Mouse (Mus musculus): Measurements from ENCODE around the gene Arhgef3.
"Not testable (repeated sequence)": the region's sequence is repeated elsewhere in the genome, so short reads cannot be mapped to it uniquely, and the experiment has no call there.

The Arhgef3 gene

DNA sequence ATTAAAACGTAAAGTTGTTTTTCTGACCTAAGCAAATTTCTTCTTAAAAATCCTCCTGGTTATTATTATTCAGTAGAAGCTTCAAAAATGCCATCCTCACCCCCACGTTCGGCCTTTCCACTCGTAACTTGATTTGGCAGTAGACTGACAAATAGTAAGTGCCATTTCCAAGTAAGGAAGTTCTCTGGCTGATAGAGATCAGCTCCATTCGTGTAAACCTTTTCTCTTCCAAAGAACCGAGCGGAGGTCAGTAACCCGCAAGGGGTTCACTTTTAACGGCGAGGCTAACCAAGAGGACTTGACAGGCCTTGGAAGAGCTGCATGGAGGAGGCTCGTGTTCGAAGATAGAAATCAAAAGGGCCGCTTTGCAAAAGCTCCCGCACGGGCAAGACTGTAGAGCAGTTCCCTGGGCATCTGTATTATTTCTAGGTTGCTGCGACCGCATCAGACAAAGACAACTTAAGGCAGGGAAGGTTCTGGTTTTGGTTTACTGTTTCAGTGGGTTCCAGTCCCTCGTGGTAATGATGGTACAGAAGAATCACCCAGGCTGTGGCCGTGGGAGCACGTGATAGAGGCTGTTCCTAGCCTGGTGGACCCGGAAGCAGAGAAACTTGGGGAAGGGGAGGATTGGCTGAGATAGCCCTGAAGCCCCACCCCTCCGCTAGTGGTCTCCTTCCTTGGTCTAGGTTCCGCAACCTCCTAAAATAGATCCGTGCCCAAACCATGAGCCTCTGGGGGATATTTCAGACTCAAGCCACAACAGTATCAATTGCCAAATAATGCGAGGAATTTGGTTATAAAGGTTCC lies 117.5 kb downstream of the Arhgef3 start:
- peak; percentile 40 for DNase-seq (ENCODE audit: low read depth)

DNA sequence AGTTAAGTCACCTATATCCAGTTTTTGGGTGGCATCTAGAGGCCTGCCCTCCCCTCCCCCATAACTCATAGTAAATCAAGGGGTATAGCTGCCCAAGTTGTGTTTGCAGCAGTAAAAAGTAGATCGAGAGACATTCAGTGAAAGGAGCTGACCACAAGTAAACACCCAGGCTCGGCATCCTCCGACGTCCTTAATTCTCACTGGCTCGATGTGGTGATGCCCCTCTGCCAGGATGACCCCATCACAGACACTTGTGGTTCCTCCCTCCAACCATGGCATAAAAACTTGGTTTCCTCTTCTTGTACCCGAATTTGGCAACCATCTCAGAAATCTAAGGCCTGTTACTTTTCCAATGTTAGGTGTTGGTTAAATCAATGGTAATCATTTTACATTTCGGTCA lies 118.4 kb downstream of the Arhgef3 start:
- DNase-seq (ENCODE audit: low read depth), result no peak

DNA sequence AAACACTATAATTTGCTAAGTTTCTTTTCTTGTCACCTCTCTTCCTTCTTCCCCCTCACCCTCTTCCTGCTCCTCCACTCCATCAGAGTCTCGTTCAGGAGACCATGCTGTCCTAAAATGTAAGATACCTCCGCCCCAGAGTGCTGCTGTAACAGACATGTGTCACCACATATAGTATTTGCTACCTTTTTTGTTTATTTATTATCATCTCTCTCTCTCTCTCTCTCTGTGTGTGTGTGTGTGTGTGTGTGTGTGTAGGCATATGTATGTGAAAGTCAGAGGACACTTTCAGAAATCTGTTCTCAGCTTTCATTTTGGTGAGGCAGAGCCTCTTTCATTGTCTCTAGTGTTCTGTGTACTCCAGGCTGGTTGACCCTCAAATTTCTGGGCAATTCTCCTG lies 119.0 kb downstream of the Arhgef3 start:
- peak; percentile 37 for DNase-seq (ENCODE audit: low read depth)

DNA sequence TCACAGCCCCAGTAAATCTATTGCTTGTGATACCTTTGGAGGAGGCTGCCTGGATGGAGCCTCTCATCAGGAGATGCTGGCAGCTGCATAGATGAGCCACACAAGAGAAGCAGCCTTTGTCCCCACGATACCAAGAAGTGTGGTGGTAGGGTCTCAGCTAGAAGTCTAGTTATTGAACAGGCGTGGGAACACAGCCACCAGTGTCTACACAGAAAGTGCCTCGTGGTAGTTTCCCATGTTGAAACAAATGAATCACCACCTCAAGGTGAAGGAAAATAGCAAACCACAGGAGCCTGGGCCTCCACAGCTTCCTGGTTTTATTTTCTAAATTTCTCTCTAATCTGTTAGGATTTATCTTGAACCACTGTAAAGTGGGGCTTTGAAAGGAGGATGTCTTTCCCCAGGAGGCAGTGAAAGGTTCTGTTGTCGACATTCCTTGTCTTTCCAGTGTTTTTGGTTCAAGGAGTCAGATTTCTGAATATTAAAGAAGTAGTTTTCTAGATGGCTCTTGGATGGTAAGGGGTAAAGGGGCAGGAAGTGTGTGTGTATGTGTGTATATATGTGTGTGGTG lies 119.7 kb downstream of the Arhgef3 start:
- DNase-seq (ENCODE audit: low read depth), result peak; percentile 71

DNA sequence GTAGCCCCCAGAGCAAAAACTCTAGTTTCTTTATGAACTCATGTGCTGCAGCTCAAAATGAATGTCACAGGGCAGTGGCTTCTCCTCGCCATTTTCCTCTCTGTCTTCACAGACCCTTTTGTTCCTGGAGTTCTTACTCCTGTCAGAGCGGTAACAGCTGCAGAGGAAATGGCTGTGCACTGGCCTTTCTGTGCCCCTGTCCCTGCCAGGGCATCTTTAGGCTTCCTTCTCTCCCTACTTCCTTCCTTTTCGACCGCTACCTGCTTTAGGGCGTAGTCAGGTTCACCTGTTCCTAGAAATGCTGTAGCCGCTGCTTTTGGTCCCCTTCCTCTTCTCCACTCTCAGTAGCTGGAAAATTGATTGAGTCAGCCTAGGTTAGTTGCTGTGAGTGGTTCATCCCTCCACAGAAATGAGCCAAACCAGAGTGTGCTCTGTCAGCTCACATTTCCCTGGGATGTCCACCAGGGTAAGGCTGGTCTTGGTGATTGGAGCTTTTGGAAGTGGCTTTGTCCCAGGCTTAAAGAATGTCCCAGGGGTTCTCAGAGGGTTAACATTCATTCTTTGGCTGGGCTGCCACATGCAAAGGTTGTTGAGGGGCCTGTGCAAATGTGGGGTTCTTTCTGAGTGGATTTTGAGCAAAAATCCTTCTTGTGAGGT lies 121.3 kb downstream of the Arhgef3 start:
- peak; percentile 44 for DNase-seq (ENCODE audit: low read depth)

DNA sequence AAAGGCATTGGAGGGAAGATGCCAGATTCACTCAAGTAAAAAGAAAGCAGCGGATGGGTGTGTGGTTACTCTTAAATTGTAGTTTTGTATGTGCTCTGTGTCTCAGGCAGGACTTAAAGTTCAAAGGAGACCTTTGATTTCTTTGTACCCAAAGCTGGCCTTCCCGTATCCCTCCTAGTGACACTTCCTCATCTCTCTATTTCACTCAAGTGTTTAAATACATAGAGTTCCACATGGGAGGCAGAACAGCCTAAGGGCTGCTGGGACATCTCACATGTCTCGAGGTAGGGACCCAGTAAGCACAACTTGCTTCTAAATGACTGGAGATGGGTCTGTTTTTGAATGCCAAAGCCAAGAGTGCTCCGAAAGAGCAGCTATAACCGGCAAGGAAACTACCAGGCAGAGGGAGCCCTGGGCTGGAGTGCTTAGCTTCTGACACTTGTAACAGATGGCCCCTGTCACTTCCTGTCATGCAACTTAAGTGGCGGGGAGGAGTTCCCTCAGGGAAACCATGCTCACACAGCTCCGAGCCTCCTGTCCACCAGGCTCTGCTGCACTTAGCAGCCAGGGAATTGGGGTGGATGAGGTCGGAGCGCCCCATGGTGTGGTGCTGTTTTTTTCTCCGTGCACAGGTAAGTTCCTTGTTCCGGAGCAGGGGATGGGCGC lies 123.0 kb downstream of the Arhgef3 start:
- peak; percentile 86 for DNase-seq (ENCODE audit: low read depth)

DNA sequence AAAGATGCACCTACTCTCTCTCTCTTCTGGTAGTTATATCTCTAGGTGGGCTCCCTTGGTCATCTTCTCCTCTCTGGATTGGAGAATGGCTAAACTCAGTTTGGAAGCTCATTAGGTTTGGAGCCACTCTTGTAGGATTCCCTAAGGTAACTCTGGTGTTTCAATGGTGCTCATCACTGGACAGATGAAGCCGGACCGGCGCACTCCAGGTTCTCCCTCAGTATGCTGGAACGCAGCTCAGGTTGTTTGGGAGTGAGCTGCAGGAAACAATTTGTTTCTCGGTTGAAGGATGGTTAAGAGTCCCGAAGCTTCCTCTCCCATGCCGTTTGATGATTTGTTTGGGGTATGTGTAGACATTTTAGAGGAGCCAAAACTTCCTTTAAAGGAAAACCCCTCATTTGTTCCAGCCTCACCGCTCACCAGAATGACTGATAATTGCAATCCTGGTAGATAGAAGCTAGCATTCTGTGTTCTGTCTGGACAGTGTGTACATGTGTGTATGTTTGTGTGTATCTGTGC lies 124.0 kb downstream of the Arhgef3 start:
- DNase-seq (ENCODE audit: low read depth), result peak; percentile 40

DNA sequence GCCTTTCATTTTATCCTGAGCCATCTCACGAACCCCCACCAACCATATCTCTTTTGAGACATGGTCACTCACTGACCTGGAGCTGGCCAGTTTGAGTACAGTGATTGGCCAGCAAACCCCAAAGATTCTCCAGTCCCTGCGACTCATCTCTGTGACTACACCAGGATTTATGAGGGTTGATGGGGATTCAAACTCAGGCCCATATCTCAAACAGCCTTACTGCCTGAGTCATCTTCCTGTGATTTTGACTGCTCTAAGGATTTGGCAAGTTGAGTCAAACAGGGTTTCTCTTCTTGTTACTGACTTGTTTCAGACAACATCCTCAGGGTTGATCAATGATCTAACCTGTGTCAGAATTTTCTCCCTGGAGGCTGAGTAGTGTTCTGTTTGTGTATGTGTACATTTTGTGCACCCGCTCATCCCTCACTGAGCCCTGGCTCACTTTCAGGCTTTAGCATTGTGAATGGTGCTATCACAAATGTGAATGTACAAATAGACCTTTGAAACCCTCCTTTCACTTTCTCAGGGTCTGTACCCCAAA lies 124.9 kb downstream of the Arhgef3 start:
- DNase-seq (ENCODE audit: low read depth), result peak; percentile 43

DNA sequence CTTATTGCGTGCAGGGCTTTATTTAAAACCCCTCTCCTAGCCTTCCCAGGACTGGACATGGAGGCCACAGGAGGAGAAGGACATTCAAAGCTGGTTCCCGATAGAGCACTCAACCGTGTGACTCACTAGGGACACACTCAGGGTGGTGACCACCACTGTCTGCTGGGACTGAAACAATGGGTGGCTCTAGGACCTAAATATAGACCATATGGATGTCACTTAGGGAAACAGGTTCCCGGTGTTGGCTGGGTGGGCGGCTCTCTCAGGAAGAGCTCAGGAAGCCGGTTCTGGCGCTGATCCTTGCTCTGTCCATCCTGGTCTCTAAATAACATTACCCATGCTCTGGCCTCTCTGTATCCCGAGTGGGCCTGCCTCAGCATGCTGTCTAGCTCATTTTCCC lies 127.6 kb downstream of the Arhgef3 start:
- DNase-seq (ENCODE audit: low read depth), result no peak

DNA sequence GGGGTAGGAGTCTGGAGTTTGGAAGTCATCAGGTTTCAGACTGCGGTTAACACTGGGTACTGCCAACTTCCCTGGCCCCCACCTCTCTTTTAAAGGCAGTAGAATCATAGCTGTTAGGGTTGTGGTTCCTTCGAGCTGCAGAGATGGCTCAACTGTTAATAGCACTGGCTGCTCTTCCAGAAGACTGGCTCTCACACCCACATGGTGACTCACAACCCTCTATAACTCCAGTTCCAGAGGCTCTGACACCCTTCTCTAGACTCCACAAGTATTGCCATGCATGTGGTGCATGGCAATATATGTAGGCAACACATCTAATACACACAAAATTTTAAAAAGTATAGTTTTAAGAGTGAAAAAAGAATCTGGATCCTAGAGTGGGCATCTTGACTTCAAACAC lies 128.1 kb downstream of the Arhgef3 start:
- DNase-seq (ENCODE audit: low read depth), result no peak

DNA sequence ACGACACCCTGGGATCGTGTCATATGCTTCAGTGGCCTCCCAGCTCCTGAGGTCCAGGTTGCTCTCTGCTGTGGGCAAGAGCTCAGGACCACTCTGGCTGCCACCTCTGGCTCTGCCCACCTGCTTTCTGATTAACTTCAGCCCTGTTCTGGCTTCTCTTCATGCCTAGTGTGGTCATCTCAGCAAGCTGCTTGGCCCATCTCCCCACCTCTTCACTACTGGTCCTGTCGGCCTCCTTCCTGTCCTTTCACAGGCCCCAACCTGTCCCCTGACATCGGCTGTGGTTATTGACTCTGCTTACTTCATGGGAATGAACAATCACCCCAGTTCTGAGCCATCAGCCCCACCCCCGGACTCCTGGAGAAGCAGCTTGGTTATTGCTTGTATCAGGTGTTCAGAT lies 128.9 kb downstream of the Arhgef3 start:
- DNase-seq (ENCODE audit: low read depth), result no peak

DNA sequence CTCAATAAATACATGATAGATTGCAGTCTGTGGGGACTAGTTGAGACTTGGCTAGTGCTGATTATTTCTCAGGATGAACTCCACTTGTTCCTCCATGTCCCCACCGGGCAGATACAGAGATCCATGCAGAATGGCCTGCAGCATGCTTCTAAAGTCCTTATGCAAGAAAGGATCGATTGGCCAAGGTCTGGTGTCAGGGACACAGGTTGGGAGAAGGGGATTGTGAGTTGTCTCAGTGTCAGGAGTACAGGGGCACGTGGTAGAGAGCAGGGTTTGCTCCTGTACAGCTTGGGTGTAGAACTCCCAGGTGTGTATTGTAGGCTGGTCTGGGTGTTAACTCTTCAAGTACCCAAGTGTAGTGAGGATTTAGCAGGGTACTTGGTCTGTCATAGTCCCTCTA lies 130.2 kb downstream of the Arhgef3 start:
- no peak for DNase-seq (ENCODE audit: low read depth)

DNA sequence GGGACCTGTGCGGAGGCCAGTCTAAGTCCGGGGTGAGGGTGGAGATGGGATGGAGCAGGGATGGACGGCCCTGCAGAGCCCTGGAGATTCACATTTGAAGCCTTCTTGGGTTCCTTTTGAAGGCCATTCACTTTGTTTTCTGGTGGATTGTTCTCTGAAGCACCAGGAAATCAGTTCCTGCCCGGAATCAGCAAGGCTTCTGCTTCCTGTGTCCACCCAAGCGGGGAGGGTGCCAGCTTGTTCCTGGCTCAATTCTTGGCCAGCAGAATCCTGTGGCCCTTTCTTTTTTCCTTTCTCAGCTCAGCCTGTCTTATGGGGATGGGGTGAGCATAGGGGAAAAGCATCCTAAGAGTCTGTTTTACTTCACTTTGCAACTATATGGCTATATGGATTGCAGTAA lies 131.7 kb downstream of the Arhgef3 start:
- DNase-seq (ENCODE audit: low read depth), result no peak

DNA sequence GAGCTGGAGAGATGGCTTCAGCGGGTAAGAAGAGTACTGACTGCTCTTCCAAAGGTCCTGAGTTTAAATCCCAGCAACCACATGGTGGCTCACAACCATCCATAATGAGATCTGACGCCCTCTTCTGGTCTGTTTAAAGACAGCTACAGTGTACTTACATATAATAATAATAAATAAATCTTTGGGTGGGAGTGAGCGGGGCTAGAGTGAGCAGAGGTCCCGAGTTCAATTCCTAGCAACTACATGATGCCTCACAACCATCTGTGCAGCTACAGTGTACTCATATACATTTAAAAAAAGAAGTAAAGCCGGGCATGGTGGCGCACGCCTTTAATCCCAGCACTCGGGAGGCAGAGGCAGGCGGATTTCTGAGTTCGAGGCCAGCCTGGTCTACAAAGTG lies 132.2 kb downstream of the Arhgef3 start:
- DNase-seq (ENCODE audit: low read depth), result not testable (repeated sequence)

DNA sequence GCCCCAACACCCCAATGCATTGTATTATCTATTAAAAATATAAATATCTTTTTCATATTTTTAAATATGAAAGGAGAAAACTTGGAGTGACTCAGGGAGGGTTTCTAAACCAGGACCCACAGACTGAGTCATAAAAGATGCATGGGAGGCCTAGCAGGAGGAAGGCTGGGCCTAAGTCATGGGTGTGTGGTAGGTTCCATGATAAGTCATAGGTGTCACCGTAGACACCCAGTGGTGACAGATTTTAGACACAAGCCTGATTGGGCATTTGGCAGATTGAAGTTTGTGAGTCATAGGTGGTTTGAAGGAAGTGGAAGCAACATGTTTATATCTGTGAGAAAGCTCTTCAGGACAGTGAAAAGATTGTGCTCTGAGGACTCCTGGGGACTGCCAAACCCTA lies 134.4 kb downstream of the Arhgef3 start:
- peak; percentile 80 for DNase-seq (ENCODE audit: low read depth)

DNA sequence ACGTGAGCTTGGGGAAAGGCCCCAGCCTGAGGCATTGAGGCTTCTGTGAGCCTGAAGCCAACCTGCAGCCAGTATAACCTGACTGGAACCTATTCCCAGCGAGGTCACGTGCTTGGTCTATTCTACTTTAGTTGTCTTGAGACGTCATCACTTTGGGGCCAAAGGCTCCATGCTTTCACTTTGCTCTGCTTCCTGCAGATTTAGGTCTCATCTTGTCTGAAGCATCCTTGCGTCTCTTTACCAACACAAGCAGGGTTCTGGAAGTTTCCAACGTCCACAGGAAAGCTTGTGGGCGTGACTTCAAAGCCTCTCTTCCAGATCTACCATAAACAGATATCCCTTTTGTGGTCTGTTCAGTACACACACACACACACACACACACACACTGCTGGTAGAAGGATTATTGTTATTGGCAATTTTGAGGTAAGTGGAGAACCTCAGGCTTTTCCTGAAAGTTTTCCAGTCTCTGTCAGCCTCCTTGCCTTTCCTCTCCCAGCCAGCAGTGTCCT lies 135.6 kb downstream of the Arhgef3 start:
- peak; percentile 57 for DNase-seq (ENCODE audit: low read depth)

DNA sequence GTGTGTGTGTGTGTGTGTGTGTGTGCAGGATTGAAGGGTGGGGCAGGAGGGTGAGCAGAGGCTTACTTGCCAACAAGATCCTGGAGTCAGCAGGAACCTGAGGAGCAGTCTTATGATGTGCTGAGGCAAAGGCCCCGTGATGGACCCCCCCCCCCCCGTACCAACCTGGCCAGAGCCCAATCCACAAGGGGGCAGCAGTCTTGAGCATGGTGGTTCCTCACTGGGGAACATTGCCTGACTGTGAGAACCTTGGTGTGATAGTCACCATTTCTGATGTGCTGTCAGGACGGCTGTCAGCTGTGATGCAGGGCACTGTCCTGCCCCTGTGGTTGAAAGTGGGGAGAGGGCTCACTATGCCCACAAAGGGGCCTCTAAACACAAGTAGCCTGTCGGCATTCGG lies 138.7 kb downstream of the Arhgef3 start:
- peak; percentile 50 for DNase-seq (ENCODE audit: low read depth)

DNA sequence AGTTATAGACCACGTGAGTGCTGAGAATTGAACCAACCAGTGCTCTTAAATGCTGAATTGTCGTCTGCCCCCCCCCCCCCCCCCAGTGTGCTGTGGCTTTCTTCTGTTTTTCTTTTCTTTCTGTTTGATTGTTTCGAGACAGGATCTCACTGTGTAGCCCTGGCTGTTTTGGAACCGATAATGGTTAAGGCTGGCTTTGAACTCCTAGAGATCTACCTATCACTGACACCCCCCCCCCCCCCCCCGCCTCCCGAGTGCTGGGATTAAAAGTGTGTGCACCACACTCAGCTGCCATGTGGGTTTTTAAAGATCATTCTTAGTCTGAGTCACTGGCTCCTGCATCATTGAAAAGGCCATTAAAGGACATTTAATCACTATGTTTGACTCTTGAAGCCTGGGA lies 147.7 kb downstream of the Arhgef3 start:
- peak; percentile 46 for DNase-seq (ENCODE audit: low read depth)

DNA sequence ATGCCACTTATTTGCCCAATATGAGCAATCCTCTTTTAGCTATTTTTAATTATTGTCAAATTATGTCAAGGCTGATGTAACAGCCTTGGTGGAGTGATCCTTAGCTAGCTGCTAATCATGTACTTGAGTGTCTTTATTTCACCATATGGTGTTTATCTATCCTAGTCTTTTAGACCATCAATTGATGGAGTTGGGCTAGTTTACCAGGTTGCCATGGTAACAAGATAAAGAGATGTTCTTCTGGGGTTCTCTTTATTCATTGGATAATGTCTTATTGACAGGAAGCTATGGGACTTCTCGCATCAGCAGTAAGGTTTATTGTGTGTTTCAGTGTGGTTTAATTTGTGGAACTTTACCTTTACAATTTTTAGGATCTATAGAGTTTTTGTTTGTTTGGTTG lies 151.9 kb downstream of the Arhgef3 start:
- no peak for DNase-seq (ENCODE audit: low read depth)

DNA sequence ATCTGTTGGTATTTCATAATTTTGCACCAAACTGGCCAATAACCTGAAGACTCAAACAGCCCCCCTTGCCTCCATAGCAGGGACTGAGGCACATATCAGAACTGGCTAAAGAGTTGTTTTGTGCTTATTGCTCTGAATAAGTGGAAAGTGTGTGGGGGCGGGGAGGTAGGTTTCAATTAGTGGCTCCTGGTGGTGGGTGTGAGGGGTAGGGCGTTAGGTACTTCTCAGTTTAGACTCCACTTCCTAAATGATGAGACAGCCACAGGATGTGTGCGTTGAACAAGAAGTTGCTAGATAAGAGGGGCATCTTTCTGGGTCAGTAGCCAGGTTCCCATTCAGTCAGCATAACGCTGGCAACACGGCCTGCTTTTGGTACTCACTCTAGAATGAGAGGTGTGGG lies 153.4 kb downstream of the Arhgef3 start:
- no peak for DNase-seq (ENCODE audit: low read depth)

DNA sequence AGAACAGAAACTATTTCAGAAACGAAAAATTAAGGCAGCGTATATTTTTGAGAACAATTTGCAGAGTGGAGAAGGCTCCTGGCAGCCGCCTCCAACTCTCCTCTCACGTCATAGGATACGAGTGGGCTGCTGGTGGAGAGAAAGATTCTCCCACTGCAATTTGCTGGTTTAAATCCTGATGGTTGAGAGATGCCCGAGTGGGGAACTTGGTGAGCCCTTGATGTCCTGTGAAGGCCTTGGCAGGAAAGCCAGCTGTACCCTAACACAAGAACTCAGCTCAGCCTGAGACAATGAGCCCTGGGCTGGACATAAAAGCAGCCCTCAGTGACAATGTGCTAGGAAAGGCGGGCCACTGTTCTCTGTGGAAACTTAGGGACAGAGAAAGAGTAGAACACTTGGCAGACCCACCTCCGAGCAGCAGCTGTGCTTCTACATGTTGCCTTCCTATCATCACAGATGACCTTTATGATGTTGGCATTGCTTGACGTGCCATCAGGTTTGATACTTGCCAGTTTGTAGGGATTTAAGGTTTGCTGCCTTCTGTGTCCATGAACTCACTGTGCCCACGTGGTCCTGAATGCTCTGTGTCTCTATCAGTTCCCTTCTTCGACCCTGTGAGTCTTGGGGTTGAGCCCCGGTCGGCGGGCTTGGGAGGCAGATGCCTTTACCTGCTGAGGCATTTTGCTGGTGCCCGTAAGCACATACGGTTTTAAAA lies 154.4 kb downstream of the Arhgef3 start:
- DNase-seq (ENCODE audit: low read depth), result no peak
